Mouse (Mus musculus) heart, postnatal 14 days (tissue): ENCODE data around the gene Ep400. TPM values are rescaled to one million over a fixed set of nuclear protein-coding genes. Genes with fewer than 3 reads are reported as not detected.
A peak's percentile ranks its signal among the peaks of the same experiment; 100 is the strongest.

ENCODE experiments used
- DNase-seq, 2 experiments: peaks; one replicate each; pipeline ENCODE4 v3.0.0; 2021 to 2022
- intact Hi-C: fragments of 180-260 bp; cut with DNase I; formaldehyde crosslinking; loops from one replicate; pipeline ENCODE4 v1.15.1; 2025
- total RNA-seq, 2 experiments: library from RNA; stranded (reverse); gene quantifications; 2 replicates each; pipeline ENCODE4 v1.2.3; 2021

The Ep400 gene
- total RNA-seq, 2 experiments from 2014 or later = 46.6 TPM

- intact Hi-C loops = no loop called here
- no peak for DNase-seq
These were observed 66.5 kb downstream of the Ep400 start for GRCm38 (mm10) chr5:110704004-110704403.

GRCm38 (mm10) chr5:110698617-110699016, 71.9 kb downstream of the Ep400 start:
- DNase-seq = no peak
- intact Hi-C loops = no loop called here

GRCm38 (mm10) chr5:110682041-110682440, 88.5 kb downstream of the Ep400 start:
- DNase-seq = no peak
- intact Hi-C loops = no loop called here

GRCm38 (mm10) chr5:110665486-110666121, 104.9 kb downstream of the Ep400 start:
- no peak for DNase-seq
- intact Hi-C loops = no loop called here

GRCm38 (mm10) chr5:110664750-110665269, 105.7 kb downstream of the Ep400 start:
- DNase-seq = no peak
- intact Hi-C loops = no loop called here

- intact Hi-C loops = no loop called here
- DNase-seq = no peak
These were observed 106.5 kb downstream of the Ep400 start for GRCm38 (mm10) chr5:110664041-110664440.

- intact Hi-C loops = no loop called here
- DNase-seq = no peak
These were observed 110.8 kb downstream of the Ep400 start for GRCm38 (mm10) chr5:110659682-110660081.

GRCm38 (mm10) chr5:110653686-110654085, 116.8 kb downstream of the Ep400 start:
- intact Hi-C loops = no loop called here
- no peak for DNase-seq

GRCm38 (mm10) chr5:110652719-110653648, 117.5 kb downstream of the Ep400 start, which contains the start of the genes Noc4l and Ddx51:
Gene Noc4l, minus strand, starts transcription at chr5:110653417.
Gene Ddx51, plus strand, starts transcription at chr5:110653451.
- intact Hi-C loops = no loop called here

GRCm38 (mm10) chr5:110646377-110646776, 124.1 kb downstream of the Ep400 start:
- intact Hi-C loops = no loop called here

More at GRCm38 (mm10) chr5:110652719-110653648, 117.5 kb downstream of the Ep400 start, which contains the start of the genes Noc4l and Ddx51:
- peak; percentile 97 to 98 for DNase-seq

GRCm38 (mm10) chr5:110639459-110639858, 131.1 kb downstream of the Ep400 start:
- peak; percentile 65 to 72 for DNase-seq
- intact Hi-C loops = no loop called here

More at GRCm38 (mm10) chr5:110646377-110646776, 124.1 kb downstream of the Ep400 start:
- no peak for DNase-seq

- intact Hi-C loops = no loop called here
- no peak for DNase-seq
These were observed 132.0 kb downstream of the Ep400 start for GRCm38 (mm10) chr5:110638306-110639074.

- DNase-seq = peak in 1 of 2 experiments; percentile 31
- intact Hi-C loops = loop anchor here (1.0 kb wide), 2 partner anchors 143 to 279 kb away; no protein-coding TSS in a partner anchor
These were observed 134.4 kb downstream of the Ep400 start for GRCm38 (mm10) chr5:110635951-110636707.

- intact Hi-C loops = no loop called here
These were observed 140.9 kb downstream of the Ep400 start for GRCm38 (mm10) chr5:110629525-110630120.

GRCm38 (mm10) chr5:110628156-110628555, 142.4 kb downstream of the Ep400 start:
- no peak for DNase-seq
- intact Hi-C loops = no loop called here

More at GRCm38 (mm10) chr5:110629525-110630120, 140.9 kb downstream of the Ep400 start:
- no peak for DNase-seq

- no peak for DNase-seq
- intact Hi-C loops = no loop called here
These were observed 143.2 kb downstream of the Ep400 start for GRCm38 (mm10) chr5:110627351-110627750.

GRCm38 (mm10) chr5:110624319-110624718, 146.2 kb downstream of the Ep400 start:
- intact Hi-C loops = no loop called here
- no peak for DNase-seq

GRCm38 (mm10) chr5:110619226-110619625, 151.3 kb downstream of the Ep400 start:
- intact Hi-C loops = no loop called here
- DNase-seq = no peak
